Mouse (Mus musculus): ENCODE data around the gene D17Wsu92e. TPM values are rescaled to one million over a fixed set of nuclear protein-coding genes. Genes with fewer than 3 reads are reported as not detected.

The D17Wsu92e gene
- polyA plus RNA-seq, 1 experiment = 68.6 TPM

- Histone ChIP-seq H3K4me1 (ENCODE audit: control insufficient read depth, insufficient read depth, low read length) (no peaks in the 10 kb centered on the region), H3K4me3 (ENCODE audit: insufficient read depth, low read length) (no peak overlapping the region), H3K27ac (ENCODE audit: insufficient read depth, low read length) (no peak overlapping the region)
- TF ChIP-seq CTCF (IDR thresholded peaks at IDR 0.05; ENCODE audit: borderline replicate concordance, insufficient read depth, low read length) (peak; percentile 66; the same call in 1 of the 2 replicates), POLR2A (IDR thresholded peaks at IDR 0.05; ENCODE audit: low read depth, low read length) (no peak)
These were observed 58.7 kb downstream of the D17Wsu92e start for GRCm38 (mm10) chr17:27761639-27762336.

- Histone ChIP-seq H3K4me3 (ENCODE audit: insufficient read depth, low read length) (no peak overlapping the region), H3K4me1 (ENCODE audit: control insufficient read depth, insufficient read depth, low read length) (no peaks in the 10 kb centered on the region), H3K27ac (ENCODE audit: insufficient read depth, low read length) (no peak overlapping the region)
- TF ChIP-seq POLR2A (IDR thresholded peaks at IDR 0.05; ENCODE audit: low read depth, low read length) = no peak
These were observed 60.3 kb downstream of the D17Wsu92e start for GRCm38 (mm10) chr17:27760169-27760568.

GRCm38 (mm10) chr17:27751314-27752202 lies 68.9 kb downstream of the D17Wsu92e start:
- TF ChIP-seq CTCF (IDR thresholded peaks at IDR 0.05; ENCODE audit: borderline replicate concordance, insufficient read depth, low read length) = no peak
- TF ChIP-seq POLR2A (IDR thresholded peaks at IDR 0.05; ENCODE audit: low read depth, low read length) = no peak
- no peaks in the 10 kb centered on the region for H3K4me1 ChIP-seq (ENCODE audit: control insufficient read depth, insufficient read depth, low read length)
- H3K27ac ChIP-seq (ENCODE audit: insufficient read depth, low read length) = no peak overlapping the region
- H3K4me3 ChIP-seq (ENCODE audit: insufficient read depth, low read length) = no peak overlapping the region

- Histone ChIP-seq H3K4me1 (ENCODE audit: control insufficient read depth, insufficient read depth, low read length) (no peaks in the 10 kb centered on the region), H3K27ac (ENCODE audit: insufficient read depth, low read length) (no peak overlapping the region), H3K4me3 (ENCODE audit: insufficient read depth, low read length) (no peak overlapping the region)
- TF ChIP-seq POLR2A (IDR thresholded peaks at IDR 0.05; ENCODE audit: low read depth, low read length) (no peak), CTCF (IDR thresholded peaks at IDR 0.05; ENCODE audit: borderline replicate concordance, insufficient read depth, low read length) (no peak)
These were observed 70.0 kb downstream of the D17Wsu92e start for GRCm38 (mm10) chr17:27750451-27750942.

- Histone ChIP-seq H3K4me1 (ENCODE audit: control insufficient read depth, insufficient read depth, low read length) (no peaks in the 10 kb centered on the region), H3K4me3 (ENCODE audit: insufficient read depth, low read length) (no peak overlapping the region), H3K27ac (ENCODE audit: insufficient read depth, low read length) (no peak overlapping the region)
- TF ChIP-seq CTCF (IDR thresholded peaks at IDR 0.05; ENCODE audit: borderline replicate concordance, insufficient read depth, low read length) = no peak
- no peak for TF ChIP-seq POLR2A (IDR thresholded peaks at IDR 0.05; ENCODE audit: low read depth, low read length)
These were observed 72.3 kb downstream of the D17Wsu92e start for GRCm38 (mm10) chr17:27748123-27748522.

- TF ChIP-seq POLR2A (IDR thresholded peaks at IDR 0.05; ENCODE audit: low read depth, low read length) (no peak), CTCF (IDR thresholded peaks at IDR 0.05; ENCODE audit: borderline replicate concordance, insufficient read depth, low read length) (no peak)
- Histone ChIP-seq H3K27ac (ENCODE audit: insufficient read depth, low read length) (no peak overlapping the region), H3K4me3 (ENCODE audit: insufficient read depth, low read length) (no peak overlapping the region), H3K4me1 (ENCODE audit: control insufficient read depth, insufficient read depth, low read length) (no peaks in the 10 kb centered on the region)
These were observed 74.0 kb downstream of the D17Wsu92e start for GRCm38 (mm10) chr17:27746446-27746845.

- no peaks in the 10 kb centered on the region for H3K4me1 ChIP-seq (ENCODE audit: control insufficient read depth, insufficient read depth, low read length)
- no peak overlapping the region for H3K27ac ChIP-seq (ENCODE audit: insufficient read depth, low read length)
- TF ChIP-seq CTCF (IDR thresholded peaks at IDR 0.05; ENCODE audit: borderline replicate concordance, insufficient read depth, low read length) (no peak), POLR2A (IDR thresholded peaks at IDR 0.05; ENCODE audit: low read depth, low read length) (no peak)
- H3K4me3 ChIP-seq (ENCODE audit: insufficient read depth, low read length) = no peak overlapping the region
These were observed 79.5 kb downstream of the D17Wsu92e start for GRCm38 (mm10) chr17:27740961-27741360.

- no peak overlapping the region for H3K4me3 ChIP-seq (ENCODE audit: insufficient read depth, low read length)
- H3K27ac ChIP-seq (ENCODE audit: insufficient read depth, low read length) = no peak overlapping the region
- no peaks in the 10 kb centered on the region for H3K4me1 ChIP-seq (ENCODE audit: control insufficient read depth, insufficient read depth, low read length)
- TF ChIP-seq POLR2A (IDR thresholded peaks at IDR 0.05; ENCODE audit: low read depth, low read length) = no peak
- no peak for TF ChIP-seq CTCF (IDR thresholded peaks at IDR 0.05; ENCODE audit: borderline replicate concordance, insufficient read depth, low read length)
These were observed 85.9 kb downstream of the D17Wsu92e start for GRCm38 (mm10) chr17:27734344-27735073.

- H3K4me3 ChIP-seq (ENCODE audit: insufficient read depth, low read length) = no peak overlapping the region
- TF ChIP-seq POLR2A (IDR thresholded peaks at IDR 0.05; ENCODE audit: low read depth, low read length) (no peak), CTCF (IDR thresholded peaks at IDR 0.05; ENCODE audit: borderline replicate concordance, insufficient read depth, low read length) (no peak)
- H3K4me1 ChIP-seq (ENCODE audit: control insufficient read depth, insufficient read depth, low read length) = no peaks in the 10 kb centered on the region
These were observed 87.8 kb downstream of the D17Wsu92e start for GRCm38 (mm10) chr17:27732694-27733093.

More at GRCm38 (mm10) chr17:27732694-27733093, 87.8 kb downstream of the D17Wsu92e start:
- no peak overlapping the region for H3K27ac ChIP-seq (ENCODE audit: insufficient read depth, low read length)
